Mouse (Mus musculus): ENCODE data around the gene Necab2.

- no peak for TF ChIP-seq POLR2A (IDR thresholded peaks at IDR 0.05; ENCODE audit: low read depth, low read length)
- no peak for TF ChIP-seq CTCF (IDR thresholded peaks at IDR 0.05; ENCODE audit: borderline replicate concordance, insufficient read depth, low read length)
Observed at GRCm38 (mm10) chr8:119514940-119515339, 68.4 kb downstream of the Necab2 start.
